Mouse (Mus musculus) heart, adult 2 months (tissue): ENCODE measurements around the gene Papola.

ENCODE experiments used
- CTCF ChIP-seq: fragments of 200-600 bp; IDR thresholded peaks from 2 replicates; pipeline ENCODE4 v1.8.1; 2022; ENCODE audit warnings: antibody characterized with exemption, mild to moderate bottlenecking, moderate library complexity
- EP300 ChIP-seq: fragments of 200-500 bp; IDR thresholded peaks from 2 replicates; pipeline ENCODE4 v1.6.1; 2011; ENCODE audit warnings: low read depth, low read length, control low read depth; ENCODE audit not compliant: insufficient read depth
- POLR2A ChIP-seq: fragments of 200-500 bp; IDR thresholded peaks from 2 replicates; pipeline ENCODE4 v1.6.1; 2011; ENCODE audit warnings: mild to moderate bottlenecking, low read depth, low read length, control low read depth; ENCODE audit not compliant: insufficient read depth

DNA sequence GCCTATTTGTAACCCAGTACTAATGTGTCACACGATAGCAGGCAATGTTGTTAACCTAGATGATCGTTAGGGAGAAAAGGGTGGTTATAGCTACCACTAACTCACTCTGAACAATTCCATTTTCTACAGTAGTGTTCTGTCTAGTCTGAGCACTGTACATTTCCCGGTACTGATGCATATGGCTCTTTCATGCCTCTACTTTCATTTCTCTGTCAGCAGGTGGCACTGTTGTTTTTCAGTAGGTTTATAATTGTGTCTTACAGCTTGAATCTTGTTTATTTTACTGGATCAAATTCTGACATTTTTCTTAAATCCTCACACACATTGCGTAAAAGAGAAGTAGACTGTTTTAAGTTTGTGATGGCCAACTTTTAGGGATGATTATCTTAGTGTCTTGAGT is 54.6 kb downstream of the Papola start:
- no peak for TF ChIP-seq POLR2A
- peak; percentile 71 for TF ChIP-seq CTCF
- no peak for TF ChIP-seq EP300
